Mouse (Mus musculus): ENCODE data around the gene Abr.

DNA sequence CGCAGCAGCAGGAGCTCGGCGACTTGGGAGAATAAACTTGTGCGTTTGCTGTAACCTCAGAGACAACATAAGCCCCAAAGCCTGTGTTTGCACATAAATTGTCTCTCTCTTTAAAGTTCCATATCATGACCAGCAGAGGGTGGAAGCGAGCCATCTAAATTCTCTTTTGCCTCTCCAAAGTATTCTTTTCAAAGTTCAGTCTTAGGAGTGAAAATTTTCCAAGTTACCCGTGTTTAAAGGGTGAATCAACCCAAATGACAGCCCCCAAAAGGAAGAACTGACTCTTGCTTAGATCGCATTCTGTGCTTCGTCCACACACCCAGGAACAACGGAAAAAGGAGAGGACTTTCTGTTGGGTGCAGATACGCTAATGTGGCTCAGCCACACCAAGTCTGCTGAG lies 33.0 kb upstream of the Abr start:
- TF ChIP-seq CTCF (IDR thresholded peaks at IDR 0.05; ENCODE audit: extremely low read depth, insufficient read depth, low read length) (peak; percentile 24; the same call in 1 of the 2 replicates), POLR2A (IDR thresholded peaks at IDR 0.05; ENCODE audit: extremely low read depth, insufficient read depth, low read length) (no peak)

All from cortical plate, adult 2 months (tissue).